Mouse (Mus musculus) intestine, embryonic 14.5 days (tissue): ENCODE results near the gene Slco1a5. TPM values are rescaled to one million over a fixed set of nuclear protein-coding genes. Genes with fewer than 3 reads are reported as not detected.

Experiments used
- ATAC-seq: fragments of 200-750 bp; cut with Nextera tagmentation; replicated peaks from 2 replicates; pipeline ENCODE4 v1.8.0; 2017; ENCODE audit warnings: low read depth, moderate number of reproducible peaks, moderate TSS enrichment, moderate library complexity; ENCODE audit not compliant: low FRiP score, low TSS enrichment
- DNase-seq: peaks from one replicate; pipeline ENCODE4 v3.0.0-alpha.2; 2018; ENCODE audit warnings: low spot score
- H3K27ac ChIP-seq: fragments of 300-500 bp; sonication (generic); 2 replicates; pipeline ENCODE4 v1.5.1; 2014; ENCODE audit warnings: low read depth, mild to moderate bottlenecking, control low read depth
- H3K27me3 ChIP-seq: fragments of 300-500 bp; sonication (generic); replicated peaks from 2 replicates; pipeline ENCODE4 v1.6.1; 2014; ENCODE audit warnings: low read length, control low read depth; ENCODE audit not compliant: control insufficient read depth, insufficient read depth
- H3K36me3 ChIP-seq: fragments of 300-500 bp; sonication (generic); 2 replicates; pipeline ENCODE4 v1.6.1; 2014; ENCODE audit warnings: low read length, control low read depth; ENCODE audit not compliant: control insufficient read depth, insufficient read depth
- H3K4me1 ChIP-seq: fragments of 300-500 bp; sonication (generic); replicated peaks from 2 replicates; pipeline ENCODE4 v1.6.1; 2014; ENCODE audit warnings: low read length, control low read depth, mixed read lengths; ENCODE audit not compliant: control insufficient read depth, insufficient read depth
- H3K4me2 ChIP-seq: fragments of 300-500 bp; sonication (generic); 2 replicates; pipeline ENCODE4 v1.6.1; 2014; ENCODE audit warnings: low read length
- H3K4me3 ChIP-seq: fragments of 300-500 bp; sonication (generic); 2 replicates; pipeline ENCODE4 v1.5.1; 2014; ENCODE audit warnings: low read depth, low read length, control low read depth, mixed read lengths
- H3K9ac ChIP-seq: fragments of 300-500 bp; sonication (generic); 2 replicates; pipeline ENCODE4 v1.6.1; 2014; ENCODE audit warnings: mild to moderate bottlenecking, low read length
- H3K9me3 ChIP-seq: fragments of 300-500 bp; sonication (generic); 2 replicates; pipeline ENCODE4 v1.6.1; 2016; ENCODE audit warnings: low read length, control low read depth; ENCODE audit not compliant: control insufficient read depth
- WGBS: fragments of 180-500 bp; shearing (Covaris S2); extraction: QIAGEN DNeasy Blood & Tissue Kit; methylation state at CpG from one replicate; pipeline ENCODE4 v1.1.7; 2014; 5-methylcytosine and 5-hydroxymethylcytosine counted together
- polyA plus RNA-seq: library from polyadenylated mRNA; unstranded; fragments of >200 nt; fragmentation: Nextera tagmentation; extraction: Ambion mirVana; gene quantifications from 2 replicates; pipeline ENCODE4 v1.2.1, GENCODE M21; 2014

Slco1a5 gene
- polyA plus RNA-seq, 1 experiment from 2014 or later, result not detected

- H3K4me3 ChIP-seq, result no peak overlapping the region
- WGBS, result 95% methylated on average over 3 of the region's 3 CpGs
- no peaks in the 10 kb centered on the region for H3K9me3 ChIP-seq
- H3K27me3 ChIP-seq, result no peaks in the 10 kb centered on the region
- DNase-seq (no peak), ATAC-seq (no peak)
- H3K4me1 ChIP-seq, result no peaks in the 10 kb centered on the region
- no peak overlapping the region for H3K4me2 ChIP-seq
- H3K27ac ChIP-seq, result no peak overlapping the region
- no peak overlapping the region for H3K9ac ChIP-seq
- H3K36me3 ChIP-seq, result no peaks in the 10 kb centered on the region
Observed at GRCm38 (mm10) chr6:142187426-142187825, 135.4 kb downstream of the Slco1a5 start.

DNA sequence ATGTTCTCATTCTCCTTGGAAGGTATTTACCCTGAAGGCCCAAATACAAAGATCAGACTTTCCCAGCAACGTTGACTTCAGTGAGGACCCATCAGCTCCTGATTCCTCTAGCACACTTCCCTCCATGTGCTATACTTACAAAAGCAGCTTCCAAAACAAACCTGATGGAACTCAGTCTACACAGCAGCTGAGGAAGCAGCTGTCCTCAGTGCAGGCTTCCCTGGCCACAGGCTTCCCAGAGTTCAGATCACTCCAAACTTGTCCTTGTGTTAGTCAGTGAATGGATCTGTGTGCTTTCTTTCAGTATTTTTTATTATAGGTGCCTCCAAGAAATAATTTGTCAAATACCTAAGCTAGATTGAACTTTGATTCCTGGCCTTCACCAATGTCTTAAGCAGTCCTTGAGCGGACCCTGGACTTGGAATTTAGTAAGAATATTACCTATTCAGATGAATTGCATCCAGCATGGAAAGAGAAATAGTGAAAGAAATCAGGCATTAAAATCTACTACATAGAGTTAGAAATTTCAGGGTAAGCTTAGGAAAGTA is 136.8 kb downstream of the Slco1a5 start:
- 72% methylated on average over 2 of the region's 2 CpGs for WGBS
- Histone ChIP-seq H3K9me3 (no peaks in the 10 kb centered on the region), H3K4me2 (no peak overlapping the region), H3K4me3 (no peak overlapping the region), H3K27ac (no peak overlapping the region), H3K9ac (no peak overlapping the region), H3K27me3 (no peaks in the 10 kb centered on the region), H3K36me3 (no peaks in the 10 kb centered on the region), H3K4me1 (no peaks in the 10 kb centered on the region)
- DNase-seq (no peak), ATAC-seq (no peak)

Other genes with a start within 250 kb of the Slco1a5 start
- 0.26 TPM in 1 of 2 replicates, not detected in the other for gene Slco1a6, start 114.5 kb downstream of the Slco1a5 start, polyA plus RNA-seq
- gene Iapp, start 24.6 kb downstream of the Slco1a5 start, polyA plus RNA-seq, result 0.81 and 34.1 TPM in 2 replicates
- 14.2 and 15.5 TPM in 2 replicates for gene Pyroxd1, start 22.7 kb upstream of the Slco1a5 start, polyA plus RNA-seq
- gene Recql, start 64.1 kb upstream of the Slco1a5 start, polyA plus RNA-seq, result 25.0 and 26.5 TPM in 2 replicates
- gene Golt1b, start 64.2 kb upstream of the Slco1a5 start, polyA plus RNA-seq, result 93.3 and 97.0 TPM in 2 replicates
- 0.50 and 1.1 TPM in 2 replicates for gene Spx, start 90.5 kb upstream of the Slco1a5 start, polyA plus RNA-seq
- not detected in 2 replicates for gene Gys2, start 150.1 kb upstream of the Slco1a5 start, polyA plus RNA-seq
- gene Ldhb, start 185.0 kb upstream of the Slco1a5 start, polyA plus RNA-seq, result 149 and 183 TPM in 2 replicates
- gene Kcnj8, start 248.6 kb upstream of the Slco1a5 start, polyA plus RNA-seq, result 52.2 and 55.3 TPM in 2 replicates